Mouse (Mus musculus) liver, postnatal 0 days (tissue): Measurements from ENCODE around the gene Actr5.

Source experiments
- CTCF ChIP-seq: sonication (generic); IDR thresholded peaks from 2 replicates; pipeline ENCODE4 v1.5.1; 2016; ENCODE audit warnings: antibody characterized with exemption, low read depth
- EP300 ChIP-seq: IDR thresholded peaks from 2 replicates; pipeline ENCODE4 v1.6.1; 2016; ENCODE audit warnings: antibody characterized with exemption, low read depth, mild to moderate bottlenecking

- TF ChIP-seq CTCF (no peak), EP300 (no peak)
These were observed 11.9 kb upstream of the Actr5 start for GRCm38 (mm10) chr2:158612671-158613250.
